Mouse (Mus musculus): ENCODE measurements around the gene St8sia1. TPM values are rescaled to one million over a fixed set of nuclear protein-coding genes. Genes with fewer than 3 reads are reported as not detected.

St8sia1 gene
- polyA plus RNA-seq, 1 experiment from 2014 or later, result 1.1 TPM

- Histone ChIP-seq H3K4me2 (ENCODE audit: low read length) (no peak overlapping the region), H3K9me3 (ENCODE audit: control insufficient read depth, low read length) (no peaks in the 10 kb centered on the region), H3K27ac (replicated peaks in 1 of 2; ENCODE audit: control insufficient read depth in 1 of 2, insufficient read depth in 1 of 2, low read depth in 2 of 2, low read length in 2 of 2) (no peak overlapping the region), H3K27me3 (ENCODE audit: control insufficient read depth, insufficient read depth, low read length) (no peaks in the 10 kb centered on the region), H3K4me1 (ENCODE audit: control insufficient read depth in 2 of 2, insufficient read depth in 2 of 2, low read length in 2 of 2) (peaks cover 0 to 12% of the 10 kb centered on the region in 2 experiments; a peak in 2 of 4 replicates), H3K36me3 (ENCODE audit: control insufficient read depth, insufficient read depth, low read length) (peaks cover 15% of the 10 kb centered on the region), H3K9ac (ENCODE audit: low read length) (no peak overlapping the region), H3K4me3 (ENCODE audit: control insufficient read depth in 1 of 2, insufficient read depth in 1 of 2, low read depth in 1 of 2, low read length in 2 of 2) (no peak overlapping the region)
- ATAC-seq (ENCODE audit: insufficient number of reproducible peaks, insufficient read depth, low FRiP score, low read depth), result no peak
- 46% methylated on average over 11 of the region's 11 CpGs for WGBS
Observed at GRCm38 (mm10) chr6:142779045-142779811, 185.0 kb downstream of the St8sia1 start.

DNA sequence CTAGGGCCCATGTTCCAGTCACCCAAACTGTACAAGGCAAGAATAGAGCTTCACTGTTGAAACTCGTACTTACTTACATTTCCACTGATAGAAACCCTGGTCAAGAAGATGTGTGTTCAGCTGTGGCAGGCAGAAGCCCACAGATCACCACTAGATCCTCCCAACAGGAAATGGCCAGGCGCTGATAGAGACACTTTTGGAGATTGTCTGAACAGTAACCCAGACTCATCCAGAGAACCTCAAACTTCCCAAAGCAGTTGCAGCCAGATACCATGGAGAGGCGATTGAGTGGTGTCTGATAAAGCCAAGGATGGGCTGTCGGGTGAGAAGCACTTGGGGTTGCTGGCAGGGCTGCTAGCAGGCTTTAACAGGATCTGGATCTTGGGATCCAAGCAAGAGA, 187.3 kb downstream of the St8sia1 start:
- Histone ChIP-seq H3K9me3 (ENCODE audit: control insufficient read depth, low read length) (no peaks in the 10 kb centered on the region), H3K27me3 (ENCODE audit: control insufficient read depth, insufficient read depth, low read length) (no peaks in the 10 kb centered on the region), H3K9ac (ENCODE audit: low read length) (no peak overlapping the region), H3K36me3 (ENCODE audit: control insufficient read depth, insufficient read depth, low read length) (peaks cover 38% of the 10 kb centered on the region), H3K4me1 (ENCODE audit: control insufficient read depth in 2 of 2, insufficient read depth in 2 of 2, low read length in 2 of 2) (peaks cover 0 to 12% of the 10 kb centered on the region in 2 experiments; a peak in 2 of 4 replicates), H3K4me2 (ENCODE audit: low read length) (no peak overlapping the region), H3K27ac (replicated peaks in 1 of 2; ENCODE audit: control insufficient read depth in 1 of 2, insufficient read depth in 1 of 2, low read depth in 2 of 2, low read length in 2 of 2) (no peak overlapping the region), H3K4me3 (ENCODE audit: control insufficient read depth in 1 of 2, insufficient read depth in 1 of 2, low read depth in 1 of 2, low read length in 2 of 2) (no peak overlapping the region)
- 19% methylated on average over 4 of the region's 4 CpGs for WGBS
- no peak for ATAC-seq (ENCODE audit: insufficient number of reproducible peaks, insufficient read depth, low FRiP score, low read depth)

GRCm38 (mm10) chr6:142773566-142773965, 190.7 kb downstream of the St8sia1 start:
- 92% methylated on average over 5 of the region's 5 CpGs for WGBS
- ATAC-seq (ENCODE audit: insufficient number of reproducible peaks, insufficient read depth, low FRiP score, low read depth), result no peak

DNA sequence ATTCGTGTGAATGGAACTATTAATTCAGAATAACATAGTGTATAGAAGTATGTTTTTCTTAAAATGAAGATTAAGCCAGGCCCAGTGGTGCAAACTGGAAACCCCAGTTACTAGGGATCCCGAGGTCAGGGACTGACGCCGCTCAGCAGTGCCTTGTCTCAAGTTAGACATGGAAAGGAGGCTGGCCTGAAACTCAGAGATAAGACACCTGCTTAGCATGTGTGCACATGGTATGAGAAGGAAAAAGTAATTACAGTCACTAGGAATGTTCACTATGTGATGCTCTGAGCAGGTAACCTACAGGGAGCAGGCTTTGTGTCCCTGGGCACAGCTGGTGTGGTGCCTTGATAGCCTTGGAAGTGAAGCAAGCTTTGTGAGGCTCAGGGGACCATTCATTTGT, 192.6 kb downstream of the St8sia1 start:
- no peak overlapping the region for H3K27ac ChIP-seq (replicated peaks in 1 of 2; ENCODE audit: control insufficient read depth in 1 of 2, insufficient read depth in 1 of 2, low read depth in 2 of 2, low read length in 2 of 2)
- H3K4me1 ChIP-seq (ENCODE audit: control insufficient read depth in 2 of 2, insufficient read depth in 2 of 2, low read length in 2 of 2), result peaks cover 0 to 9% of the 10 kb centered on the region in 2 experiments; a peak in 2 of 4 replicates
- WGBS, result 89% methylated on average over 4 of the region's 4 CpGs
- ATAC-seq (ENCODE audit: insufficient number of reproducible peaks, insufficient read depth, low FRiP score, low read depth), result no peak
- H3K4me3 ChIP-seq (ENCODE audit: control insufficient read depth in 1 of 2, insufficient read depth in 1 of 2, low read depth in 1 of 2, low read length in 2 of 2), result no peak overlapping the region
- H3K36me3 ChIP-seq (ENCODE audit: control insufficient read depth, insufficient read depth, low read length), result peaks cover 91% of the 10 kb centered on the region
- no peak overlapping the region for H3K9ac ChIP-seq (ENCODE audit: low read length)
- no peaks in the 10 kb centered on the region for H3K9me3 ChIP-seq (ENCODE audit: control insufficient read depth, low read length)
- H3K27me3 ChIP-seq (ENCODE audit: control insufficient read depth, insufficient read depth, low read length), result no peaks in the 10 kb centered on the region
- H3K4me2 ChIP-seq (ENCODE audit: low read length), result no peak overlapping the region

More at GRCm38 (mm10) chr6:142773566-142773965, 190.7 kb downstream of the St8sia1 start:
- Histone ChIP-seq H3K9me3 (ENCODE audit: control insufficient read depth, low read length) (no peaks in the 10 kb centered on the region), H3K4me2 (ENCODE audit: low read length) (no peak overlapping the region), H3K4me1 (ENCODE audit: control insufficient read depth in 2 of 2, insufficient read depth in 2 of 2, low read length in 2 of 2) (peaks cover 0 to 13% of the 10 kb centered on the region in 2 experiments; a peak in 1 of 4 replicates), H3K27ac (replicated peaks in 1 of 2; ENCODE audit: control insufficient read depth in 1 of 2, insufficient read depth in 1 of 2, low read depth in 2 of 2, low read length in 2 of 2) (no peak overlapping the region), H3K9ac (ENCODE audit: low read length) (no peak overlapping the region), H3K4me3 (ENCODE audit: control insufficient read depth in 1 of 2, insufficient read depth in 1 of 2, low read depth in 1 of 2, low read length in 2 of 2) (no peak overlapping the region), H3K36me3 (ENCODE audit: control insufficient read depth, insufficient read depth, low read length) (peaks cover 72% of the 10 kb centered on the region), H3K27me3 (ENCODE audit: control insufficient read depth, insufficient read depth, low read length) (no peaks in the 10 kb centered on the region)

Other genes starting within 250 kb of the St8sia1 start
- 102 and 104 TPM in 2 replicates for gene Cmas, start 207.8 kb downstream of the St8sia1 start, polyA plus RNA-seq (2014; fragmentation: Nextera tagmentation; extraction: Ambion mirVana)
- 0.09 TPM in 2 replicates for gene Sult6b2, start 159.9 kb downstream of the St8sia1 start, polyA plus RNA-seq (2014; fragmentation: Nextera tagmentation; extraction: Ambion mirVana)
- 20.7 and 22.4 TPM in 2 replicates for gene C2cd5, start 135.7 kb upstream of the St8sia1 start, polyA plus RNA-seq (2014; fragmentation: Nextera tagmentation; extraction: Ambion mirVana)
- gene Etnk1, start 202.8 kb upstream of the St8sia1 start, polyA plus RNA-seq (2014; fragmentation: Nextera tagmentation; extraction: Ambion mirVana), result 18.9 and 19.4 TPM in 2 replicates